Mouse (Mus musculus): ENCODE data around the gene Fgf12.

DNA sequence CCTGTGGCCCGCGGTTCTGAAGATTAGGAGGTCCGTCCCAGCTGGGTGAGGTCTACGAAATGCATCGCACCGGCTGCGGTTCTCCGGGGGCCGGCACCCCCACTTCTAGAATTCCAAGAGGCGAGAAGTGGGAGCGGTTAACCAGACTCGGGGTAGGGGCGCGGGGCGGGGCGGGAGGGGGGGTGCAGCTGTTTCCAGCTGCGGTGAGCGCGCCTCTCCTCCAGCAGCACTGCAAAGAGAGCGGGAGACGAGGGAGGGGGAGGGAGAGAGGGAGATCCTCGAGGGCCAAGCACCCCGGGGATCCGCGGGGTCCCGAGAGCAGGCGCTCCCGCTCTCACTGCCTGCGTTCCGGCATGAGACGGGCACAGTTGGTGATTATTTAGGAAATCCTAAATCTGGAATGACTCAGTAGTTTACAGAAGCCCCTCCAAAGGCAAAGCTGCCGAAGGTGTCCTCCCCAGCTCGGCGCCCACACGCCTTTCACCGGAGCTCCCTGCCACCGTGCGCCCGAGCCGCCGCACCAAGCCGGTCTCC lies 307.0 kb downstream of the Fgf12 start:
- TF ChIP-seq CTCF (IDR thresholded peaks at IDR 0.05; ENCODE audit: control insufficient read depth, insufficient read depth, insufficient replicate concordance, low read depth, low read length) = no peak
- TF ChIP-seq POLR2A (IDR thresholded peaks at IDR 0.05; ENCODE audit: control insufficient read depth, low read depth, low read length) = no peak

Data from testis, adult 2 months (tissue).